Mouse (Mus musculus): ENCODE results near the gene Tgfa.

Tgfa gene

DNA sequence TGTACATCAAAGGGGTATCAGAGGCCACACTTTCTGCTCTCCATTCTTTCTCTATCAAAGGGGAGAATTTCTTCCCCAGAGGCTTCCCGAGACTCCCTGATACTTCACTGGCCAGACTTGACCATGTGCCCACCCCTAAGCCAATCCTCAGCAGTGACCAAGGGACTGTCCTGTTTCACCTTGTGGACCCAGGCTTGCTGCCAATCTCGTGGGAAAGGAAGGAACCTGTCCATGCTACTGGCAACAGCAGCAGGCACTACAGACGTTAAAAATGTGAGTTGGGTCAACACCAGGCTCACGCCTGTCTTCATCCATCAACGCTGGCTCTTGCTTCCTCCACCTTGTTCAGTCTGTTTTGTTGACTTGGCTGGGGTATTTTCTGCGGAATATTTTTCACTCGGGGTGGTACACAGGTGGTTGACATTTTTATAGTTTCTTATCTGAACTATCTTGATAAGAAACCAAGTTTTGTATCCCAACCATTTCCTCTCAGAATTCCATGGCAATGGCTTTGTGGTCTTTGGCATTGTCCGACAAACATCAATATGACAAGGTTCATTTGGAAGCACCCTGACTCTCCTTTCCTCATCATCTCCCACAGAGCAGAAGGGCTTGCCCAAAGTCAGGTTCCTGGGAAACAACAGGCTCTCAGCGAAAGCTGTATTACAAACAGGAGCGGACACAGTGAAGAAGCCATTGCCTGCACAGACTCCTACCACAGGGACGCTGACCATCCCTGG lies 6.1 kb upstream of the Tgfa start:
- DNase-seq (ENCODE audit: low spot score in 2 of 2): no peak

DNA sequence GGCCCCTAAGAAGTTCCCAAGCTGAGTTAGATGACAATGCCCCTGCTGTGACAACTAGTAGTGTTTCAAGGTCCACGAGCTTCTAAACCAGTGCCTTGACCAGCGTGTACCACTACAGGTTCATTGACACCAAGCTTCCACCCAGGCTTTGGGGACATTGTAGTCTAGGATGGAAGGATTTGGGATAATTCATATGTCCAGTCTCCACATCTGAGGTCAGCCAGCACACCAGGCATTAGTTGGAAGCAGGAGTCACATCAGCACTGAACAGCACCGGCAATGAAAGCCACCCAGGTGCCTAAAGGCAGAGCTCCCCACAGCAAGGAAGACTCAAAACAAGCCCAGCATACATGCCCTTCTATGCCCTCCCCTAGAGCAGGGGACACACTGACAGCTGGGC lies 4.4 kb upstream of the Tgfa start:
- no peak for DNase-seq (ENCODE audit: low spot score in 2 of 2)

DNA sequence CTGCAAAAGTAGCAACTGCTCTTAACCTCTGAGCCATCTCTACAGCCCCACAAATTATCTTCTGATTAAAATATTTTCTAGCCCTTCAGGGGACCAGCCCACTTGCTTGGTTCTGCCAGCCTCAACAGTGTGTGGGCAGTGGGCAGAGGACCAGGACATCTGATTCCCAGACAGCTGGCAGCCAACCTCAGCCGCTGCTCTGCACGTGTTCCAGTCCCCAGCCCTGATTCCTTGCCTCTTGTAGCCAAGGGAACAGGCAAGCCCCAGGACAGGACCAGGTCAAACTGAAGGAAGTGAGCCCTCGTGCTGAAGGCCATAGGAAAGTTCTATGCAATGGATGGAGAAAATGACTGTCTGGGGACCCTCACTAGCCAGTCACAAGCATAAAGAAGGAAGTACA lies 2.0 kb upstream of the Tgfa start:
- no peak for DNase-seq (ENCODE audit: low spot score in 2 of 2)

DNA sequence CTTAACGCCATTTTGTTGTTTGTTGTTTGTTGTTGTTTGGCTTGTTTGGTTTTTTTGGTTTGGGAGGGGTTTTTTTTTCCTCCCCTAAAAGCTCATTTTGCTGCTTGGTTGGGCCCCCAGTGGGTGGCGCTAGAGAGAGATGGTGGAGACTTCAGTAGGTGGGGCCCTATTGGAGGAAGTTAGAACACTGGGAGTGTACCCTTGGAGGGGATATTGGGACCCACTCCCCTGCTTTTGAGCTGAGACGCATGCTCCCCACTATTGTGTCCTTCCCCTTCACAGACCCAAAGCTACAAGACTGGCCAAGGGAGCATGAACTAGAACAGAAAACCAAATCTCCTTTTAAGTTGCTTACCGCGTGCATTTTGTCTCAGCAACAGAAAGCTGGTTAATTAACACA lies 1.1 kb upstream of the Tgfa start:
- peak; percentile 20 to 71 for DNase-seq (ENCODE audit: low spot score in 2 of 2)

DNA sequence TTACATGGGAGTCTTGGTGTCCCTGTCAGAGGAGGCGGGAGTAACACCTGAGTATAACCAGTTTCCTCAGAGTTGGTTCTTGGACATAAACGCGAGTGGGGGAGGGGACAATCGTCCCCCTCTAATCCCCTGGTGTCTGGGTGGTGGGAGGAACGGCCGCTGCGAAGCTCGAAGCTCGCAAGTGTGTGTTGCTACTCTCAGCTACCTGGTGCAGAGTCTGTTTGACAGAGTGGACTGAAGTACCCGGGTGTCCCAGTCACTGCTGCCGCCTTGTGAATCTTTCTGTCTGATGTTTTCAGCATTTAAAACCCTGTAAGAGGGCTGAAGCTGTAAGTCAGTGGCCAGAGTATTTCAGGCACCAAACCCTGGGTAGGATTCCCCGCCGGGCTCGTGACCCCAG lies 1.0 kb downstream of the Tgfa start:
- no peak for DNase-seq (ENCODE audit: low spot score in 2 of 2)

DNA sequence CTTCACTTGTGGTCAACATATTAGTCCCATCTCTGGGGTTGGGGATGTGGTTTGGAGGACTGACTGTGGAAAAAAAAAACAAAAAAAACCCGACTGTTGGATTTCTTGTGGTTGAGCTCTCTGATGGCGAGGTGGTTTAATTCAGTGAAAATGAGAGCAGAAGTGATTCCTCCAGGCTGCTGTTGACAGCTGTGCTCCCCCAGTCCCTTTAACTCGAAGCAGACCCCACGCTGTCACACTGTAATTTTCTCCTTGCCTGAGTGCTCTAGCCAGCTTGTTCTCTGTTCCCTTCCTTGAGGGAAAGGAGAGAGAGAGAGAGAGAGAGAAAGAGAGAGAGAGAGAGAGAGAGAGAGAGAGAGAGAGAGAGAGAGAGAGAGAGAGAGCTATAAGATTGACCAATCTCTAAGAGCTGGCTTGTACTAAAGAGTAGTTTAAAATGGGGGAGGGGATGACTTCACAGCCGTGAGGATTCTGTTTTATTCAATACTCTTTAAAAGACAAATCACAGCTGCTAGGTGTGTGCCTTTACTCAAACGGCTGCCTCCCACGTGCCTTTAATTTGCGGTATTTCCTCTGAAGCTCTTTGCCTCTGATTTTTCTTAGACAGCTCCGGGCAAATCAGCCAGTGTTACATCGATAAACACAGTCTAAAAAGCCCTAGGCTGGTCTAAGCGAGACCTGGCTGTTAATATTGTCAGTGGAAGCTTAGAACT lies 2.3 kb downstream of the Tgfa start:
- no peak for DNase-seq (ENCODE audit: low spot score in 2 of 2)

DNA sequence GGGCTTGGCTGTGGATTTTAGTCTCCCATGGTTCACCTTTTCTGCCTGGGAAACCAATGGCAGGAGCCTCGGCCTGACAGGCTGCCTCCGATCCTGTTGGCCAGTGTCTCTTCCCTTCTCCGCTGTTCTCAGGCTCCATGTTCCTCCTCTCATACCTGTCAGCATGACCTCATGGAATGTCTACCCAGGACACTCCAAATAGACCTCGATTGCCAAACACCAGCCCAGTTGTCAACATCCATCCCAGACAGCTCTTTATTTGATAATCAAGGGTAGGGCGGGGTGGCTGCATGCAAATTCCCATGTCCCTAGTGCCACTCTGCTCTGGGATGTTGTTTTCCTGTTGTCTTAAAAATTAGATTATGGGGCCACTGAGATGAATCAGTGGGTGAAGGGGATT lies 5.9 kb downstream of the Tgfa start:
- no peak for DNase-seq (ENCODE audit: low spot score in 2 of 2)

DNA sequence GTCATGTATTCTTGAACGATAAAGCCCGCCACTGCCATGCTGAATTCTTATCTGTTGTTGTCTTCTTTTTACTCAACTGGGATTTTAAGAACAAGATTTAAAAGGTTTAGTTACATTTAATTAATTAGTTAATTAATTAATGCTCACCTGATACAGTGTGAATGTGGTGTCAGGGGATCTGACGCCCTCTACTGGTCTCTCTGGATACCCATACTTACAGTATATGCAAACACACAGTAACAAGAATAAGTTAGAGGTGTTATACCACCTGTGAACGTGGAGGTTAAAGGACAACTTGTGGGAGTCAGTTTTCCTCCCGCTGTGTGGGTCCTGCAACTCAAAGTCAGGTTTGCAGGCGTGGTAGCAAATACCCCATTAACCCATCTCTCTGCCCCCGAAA lies 8.1 kb downstream of the Tgfa start:
- no peak for DNase-seq (ENCODE audit: low spot score in 2 of 2)

DNA sequence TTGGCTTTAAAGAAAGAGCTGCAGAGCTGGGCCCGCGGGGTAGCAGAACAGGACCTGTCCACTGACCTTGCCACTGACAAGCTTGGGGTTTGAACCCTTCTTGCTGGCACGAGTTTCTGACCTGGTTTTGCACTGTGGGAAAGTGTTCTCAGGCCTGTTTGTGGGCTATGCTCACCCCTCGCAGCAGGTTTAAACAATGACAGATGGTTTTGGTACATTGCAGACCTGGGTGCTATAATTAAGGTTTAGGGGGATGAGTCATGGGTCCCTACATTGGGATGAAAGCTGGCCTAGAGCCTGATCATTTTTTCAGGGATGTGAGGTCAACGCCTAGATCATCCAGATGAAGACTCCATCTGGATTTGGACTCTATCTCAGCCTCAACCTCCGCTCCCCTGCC lies 11.0 kb downstream of the Tgfa start:
- DNase-seq (ENCODE audit: low spot score in 2 of 2): no peak

DNA sequence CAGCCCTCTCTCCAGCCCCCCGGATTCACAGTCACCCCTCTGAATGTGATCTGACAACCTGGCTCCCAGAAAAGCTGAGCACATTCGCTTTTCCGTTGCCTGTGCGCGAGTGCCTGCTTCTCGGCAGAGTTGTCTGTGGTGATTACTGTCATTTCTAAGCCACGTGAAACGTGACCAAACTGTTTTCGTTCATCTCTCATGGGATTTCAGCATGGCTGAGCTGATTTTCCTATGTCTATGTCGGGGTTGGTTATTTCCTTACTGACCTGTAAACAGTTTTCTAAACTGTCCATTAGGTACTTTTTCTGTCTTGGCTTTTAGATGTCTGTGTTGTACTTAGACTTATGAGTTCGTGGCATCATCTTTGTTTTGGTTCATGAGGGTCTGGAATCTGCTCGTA lies 12.0 kb downstream of the Tgfa start:
- no peak for DNase-seq (ENCODE audit: low spot score in 2 of 2)

DNA sequence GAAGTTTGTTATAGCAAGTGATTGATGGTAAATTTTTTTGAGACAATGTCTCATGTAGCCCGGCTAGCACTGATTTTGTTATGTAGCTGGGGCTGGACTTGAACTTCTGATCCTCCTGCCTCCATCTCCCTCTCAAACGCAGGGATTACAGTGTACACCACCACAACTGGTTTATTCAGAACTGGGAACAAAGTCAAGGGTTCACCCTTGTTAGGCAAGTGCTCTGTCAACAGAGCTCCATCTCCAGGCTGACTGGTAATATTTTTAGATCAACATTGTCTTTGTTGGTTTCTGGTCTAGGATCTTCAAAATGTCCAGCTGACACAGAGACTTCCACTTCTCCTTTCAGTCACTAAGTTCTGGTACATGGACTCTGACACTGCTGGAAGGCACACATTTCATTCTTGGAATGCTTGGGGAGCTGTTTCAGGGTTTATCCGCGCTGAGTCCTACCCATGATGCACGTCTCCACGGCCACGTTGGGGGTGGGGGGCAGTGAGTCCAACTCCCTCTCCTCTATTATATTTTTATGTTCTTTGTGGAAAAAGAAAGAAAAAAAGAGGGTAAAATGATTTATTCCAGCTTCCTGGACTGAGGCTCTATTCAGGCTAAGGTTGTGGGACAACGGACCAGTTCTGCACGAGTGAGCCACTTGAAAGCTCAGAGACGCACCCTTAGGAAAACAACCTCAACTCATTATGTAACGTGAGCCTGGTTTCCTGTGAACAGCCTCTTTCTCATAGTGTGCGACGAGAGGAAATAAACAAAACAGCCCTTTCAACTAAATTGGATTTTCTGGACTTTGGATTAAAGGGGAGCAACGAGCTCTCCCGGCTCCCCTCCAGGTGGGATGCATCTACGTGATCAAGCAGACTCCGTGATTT lies 14.4 kb downstream of the Tgfa start:
- DNase-seq (ENCODE audit: low spot score in 2 of 2): no peak

DNA sequence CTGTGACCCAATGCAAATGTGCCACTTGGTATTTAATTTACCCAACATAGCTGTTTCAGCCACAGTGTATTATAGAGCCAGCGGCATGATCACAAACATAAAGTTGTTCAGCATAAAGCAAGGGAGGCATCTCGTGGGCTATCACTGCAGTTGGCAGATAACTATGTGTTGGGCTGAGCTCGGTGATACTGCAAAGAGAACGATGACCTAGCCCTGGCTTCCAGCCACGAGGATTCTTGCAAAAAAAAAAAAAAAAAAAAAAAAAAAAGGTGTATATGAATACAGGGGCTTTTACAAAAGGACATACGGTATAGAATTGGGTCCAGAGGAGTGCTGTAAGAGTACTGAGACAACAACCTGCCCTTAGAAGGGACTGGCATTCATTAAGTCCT lies 15.0 kb downstream of the Tgfa start:
- no peak for DNase-seq (ENCODE audit: low spot score in 2 of 2)

DNA sequence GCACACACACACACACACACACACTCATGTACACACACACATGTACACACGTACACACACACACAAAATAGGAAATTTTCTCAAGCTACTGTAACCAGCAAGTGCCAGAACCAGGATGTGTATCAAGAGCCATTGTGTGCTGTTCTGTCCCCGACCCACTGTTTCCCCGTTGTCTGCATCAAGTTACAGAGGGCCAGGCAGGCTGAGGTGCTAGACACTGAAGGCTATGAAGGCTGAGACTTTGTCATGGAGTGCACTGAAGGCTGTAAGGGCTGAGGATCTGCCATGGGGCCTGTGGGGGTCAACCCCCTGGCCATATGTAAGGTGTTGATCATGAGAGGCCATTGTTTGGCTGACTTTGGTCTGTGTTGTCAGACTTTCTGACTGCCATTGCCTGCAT lies 15.6 kb downstream of the Tgfa start:
- DNase-seq (ENCODE audit: low spot score in 2 of 2): no peak

DNA sequence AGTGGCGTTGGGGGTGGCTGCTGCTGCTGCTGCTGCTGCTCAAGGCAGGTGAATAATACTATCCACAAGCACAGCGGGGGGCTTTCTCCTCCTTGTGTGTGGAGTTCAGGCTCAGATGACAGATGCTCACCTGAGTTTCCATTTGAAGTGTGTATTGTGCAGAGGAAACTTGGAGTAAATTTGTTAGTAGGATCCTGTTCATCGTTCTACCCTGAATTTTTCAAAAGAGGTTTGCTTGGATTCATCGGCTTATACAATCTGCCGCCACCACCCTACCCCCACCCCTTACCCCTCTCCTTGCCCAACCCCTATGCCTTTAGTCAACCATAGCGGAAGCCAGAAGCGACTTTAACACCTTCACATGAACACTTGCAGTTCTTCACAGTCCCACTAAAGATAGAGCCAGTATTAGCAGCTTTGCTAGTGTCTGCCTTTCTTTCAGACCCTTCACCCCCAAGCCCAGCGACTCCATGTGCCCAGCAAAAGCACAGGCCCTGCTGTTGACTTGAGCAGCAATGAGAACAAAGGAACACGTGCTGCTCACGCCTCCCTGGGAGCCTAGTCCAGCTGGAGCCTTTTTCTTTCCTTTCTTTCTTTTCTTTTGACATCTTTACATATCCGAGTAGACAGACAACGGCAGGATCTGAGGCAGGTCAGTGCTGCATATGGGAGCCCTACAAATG lies 16.2 kb downstream of the Tgfa start:
- DNase-seq (ENCODE audit: low spot score in 2 of 2): no peak

DNA sequence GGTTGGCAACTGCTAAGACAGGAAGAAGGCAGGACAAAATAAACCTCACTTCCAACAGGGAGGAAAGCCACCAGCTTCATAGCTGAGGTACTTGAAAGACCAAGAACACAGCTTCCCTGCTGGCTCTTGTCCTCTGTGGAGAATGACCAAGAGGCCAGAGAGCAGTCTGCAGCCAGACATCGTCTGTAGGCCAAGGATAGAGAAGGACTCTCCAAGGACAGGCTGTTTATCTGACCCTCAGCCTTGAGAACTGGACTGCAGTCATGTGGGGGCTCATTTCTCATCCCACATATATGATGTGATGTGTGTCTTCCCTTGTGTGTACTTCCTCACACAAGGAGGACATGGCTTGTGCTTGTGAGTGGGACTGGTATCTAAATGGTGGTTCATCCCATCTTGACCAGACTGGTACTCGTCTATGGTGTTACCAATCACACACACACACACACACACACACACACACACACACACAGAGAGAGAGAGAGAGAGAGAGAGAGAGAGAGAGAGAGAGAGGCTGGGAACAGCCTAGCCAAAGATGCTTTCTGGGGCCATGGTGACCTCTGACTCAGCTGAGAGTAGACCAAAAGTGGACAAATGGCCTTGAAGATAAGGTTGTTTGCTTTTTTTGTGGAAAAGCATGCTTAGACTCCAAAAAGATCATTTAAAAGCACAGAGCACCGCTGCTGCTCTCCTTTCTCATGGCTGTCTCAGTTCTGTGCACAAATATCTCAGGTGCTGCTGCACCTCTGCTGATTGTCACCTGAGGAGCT lies 18.0 kb downstream of the Tgfa start:
- no peak for DNase-seq (ENCODE audit: low spot score in 2 of 2)

DNA sequence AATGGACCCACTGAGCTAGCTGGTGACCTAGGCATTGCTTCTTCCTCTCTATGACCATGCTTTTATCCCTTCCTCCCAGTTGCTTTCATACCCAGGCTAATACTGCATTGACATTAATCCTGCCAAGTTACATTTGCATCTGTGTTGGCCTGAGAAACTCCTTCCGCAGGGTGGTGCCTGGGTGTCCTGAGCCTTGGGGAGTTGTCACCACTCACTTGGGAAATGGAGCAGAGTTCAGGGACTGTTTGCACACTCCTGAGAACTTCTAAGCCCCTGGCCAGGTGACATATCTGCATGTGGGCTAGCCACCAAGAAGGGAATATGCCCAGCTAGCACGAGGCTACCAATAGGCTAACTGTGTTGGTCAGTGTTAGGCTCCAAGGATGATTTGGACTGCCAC lies 23.0 kb downstream of the Tgfa start:
- DNase-seq (ENCODE audit: low spot score in 2 of 2): no peak

DNA sequence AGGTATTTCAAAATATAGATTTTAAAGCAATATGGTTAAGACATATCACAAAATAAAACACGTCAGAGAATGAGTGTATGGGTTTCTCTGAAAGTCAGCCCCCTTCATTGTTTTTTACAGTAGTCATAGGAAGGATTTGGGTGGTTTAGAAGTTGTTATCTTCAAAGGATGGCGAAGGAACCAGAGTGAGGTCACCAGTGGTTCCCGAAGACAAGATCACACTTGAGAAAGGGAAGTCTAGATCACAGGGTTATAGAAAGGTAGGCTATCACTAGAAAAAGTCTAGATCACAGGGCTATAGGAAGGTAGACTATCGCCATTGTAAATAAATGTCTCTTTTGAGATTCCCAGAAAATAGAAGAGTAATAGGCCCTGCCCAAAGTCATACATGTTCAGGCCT lies 23.7 kb downstream of the Tgfa start:
- no peak for DNase-seq (ENCODE audit: low spot score in 2 of 2)

DNA sequence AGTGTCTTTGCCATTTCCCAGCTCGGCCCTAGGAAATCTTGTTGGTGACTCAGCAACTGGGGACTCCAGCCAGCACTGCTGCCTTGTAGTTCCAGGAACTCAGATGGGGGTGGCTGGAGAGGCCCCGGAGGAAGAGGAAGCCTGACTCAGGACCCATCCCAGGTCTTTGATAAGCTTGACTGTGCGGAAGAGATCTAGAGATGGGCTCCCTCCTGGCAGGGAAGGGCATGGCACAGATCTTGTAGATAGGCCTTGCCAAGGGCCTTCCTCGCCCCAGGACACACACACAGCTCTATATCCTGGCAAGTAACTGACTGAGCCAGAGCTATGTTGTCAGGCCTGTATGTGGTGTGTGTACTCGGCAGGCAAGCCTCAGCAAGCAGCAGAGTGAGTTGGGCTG lies 24.5 kb downstream of the Tgfa start:
- no peak for DNase-seq (ENCODE audit: low spot score in 2 of 2)

DNA sequence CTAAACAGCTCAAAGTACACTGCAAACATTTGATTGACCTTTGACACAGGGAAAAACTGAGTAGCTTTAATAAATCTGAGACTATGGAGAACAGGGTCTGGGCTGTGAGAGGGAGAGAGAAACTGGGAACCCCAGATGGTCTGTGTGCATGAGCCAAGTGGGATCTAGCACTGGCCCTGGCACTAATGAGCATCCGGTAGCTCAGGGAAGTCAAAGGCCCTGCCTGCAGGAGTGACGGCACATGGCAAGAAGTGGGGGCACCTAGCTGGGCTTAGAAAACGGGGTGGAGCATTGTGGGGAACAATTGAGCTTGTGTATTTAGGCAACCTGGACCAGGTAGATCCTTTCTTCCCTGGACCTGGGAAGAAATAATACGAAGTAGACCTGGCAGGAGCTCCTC lies 25.1 kb downstream of the Tgfa start:
- no peak for DNase-seq (ENCODE audit: low spot score in 2 of 2)

DNA sequence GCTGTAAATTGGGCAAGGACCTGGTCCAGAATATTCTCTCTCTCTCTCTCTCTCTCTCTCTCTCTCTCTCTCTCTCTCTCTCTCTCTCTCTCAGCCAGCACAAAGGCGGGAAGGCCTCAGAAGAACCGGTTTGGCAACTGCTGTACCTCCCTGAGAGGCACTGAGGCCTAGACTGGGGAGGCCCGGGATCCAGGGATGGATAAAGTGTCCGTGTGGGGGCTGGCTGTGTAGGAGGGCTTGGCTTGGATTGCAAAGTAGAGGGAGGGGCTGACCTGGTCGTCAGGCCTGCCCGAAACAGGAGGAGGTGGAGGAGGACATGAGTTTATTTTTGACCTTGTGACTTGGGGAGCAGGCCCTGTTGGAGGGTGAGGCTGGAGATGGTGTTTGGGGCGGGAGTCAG lies 27.4 kb downstream of the Tgfa start:
- DNase-seq (ENCODE audit: low spot score in 2 of 2): no peak

DNA sequence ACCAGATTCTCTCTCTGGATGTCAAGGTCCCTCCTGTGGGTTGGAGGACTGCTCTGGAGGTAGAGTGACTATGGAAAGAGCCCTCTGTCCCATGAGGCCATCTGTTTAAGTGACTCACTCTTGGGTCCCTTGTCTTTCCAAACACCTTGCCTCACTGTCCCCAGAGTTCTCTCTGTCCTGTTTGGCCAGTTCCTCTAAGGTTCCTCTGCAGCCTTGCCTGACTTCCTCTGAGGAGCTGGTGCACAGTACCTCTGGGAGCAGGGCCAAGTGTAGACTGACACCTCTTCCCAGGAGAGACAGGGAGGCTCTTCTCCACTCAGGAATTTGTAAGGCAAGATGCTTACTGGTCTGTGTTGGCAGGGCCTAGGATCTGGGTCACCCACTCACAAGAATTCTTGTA lies 30.6 kb downstream of the Tgfa start:
- no peak for DNase-seq (ENCODE audit: low spot score in 2 of 2)

All from spleen, postnatal 10 days (tissue).